Mouse (Mus musculus) lung, embryonic 14.5 days (tissue): Measurements from ENCODE around the gene Arih1. TPM values are rescaled to one million over a fixed set of nuclear protein-coding genes. Genes with fewer than 3 reads are reported as not detected.

ENCODE experiments used
- ATAC-seq: fragments of 200-750 bp; cut with Nextera tagmentation; 2 replicates; pipeline ENCODE4 v1.8.0; 2017; ENCODE audit warnings: mild to moderate bottlenecking, moderate TSS enrichment, moderate library complexity; ENCODE audit not compliant: insufficient read depth
- DNase-seq: peaks from one replicate; pipeline ENCODE4 v3.0.0-alpha.2; 2015
- H3K27ac ChIP-seq: fragments of 300-500 bp; sonication (generic); 2 replicates; pipeline ENCODE4 v1.5.1; 2014; ENCODE audit warnings: low read depth, mild to moderate bottlenecking, moderate library complexity
- H3K27me3 ChIP-seq: fragments of 300-500 bp; sonication (generic); 2 replicates; pipeline ENCODE4 v1.6.1; 2014; ENCODE audit warnings: low read length, control low read depth; ENCODE audit not compliant: insufficient read depth
- H3K36me3 ChIP-seq: fragments of 300-500 bp; sonication (generic); 2 replicates; pipeline ENCODE4 v1.6.1; 2014; ENCODE audit warnings: control low read depth; ENCODE audit not compliant: insufficient read depth
- H3K4me1 ChIP-seq: fragments of 300-500 bp; sonication (generic); 2 replicates; pipeline ENCODE4 v1.6.1; 2014; ENCODE audit warnings: antibody characterized with exemption, control low read depth; ENCODE audit not compliant: insufficient read depth
- H3K4me2 ChIP-seq: fragments of 300-500 bp; sonication (generic); 2 replicates; pipeline ENCODE4 v1.6.1; 2014; ENCODE audit warnings: mild to moderate bottlenecking
- H3K4me3 ChIP-seq: fragments of 300-500 bp; sonication (generic); 2 replicates; pipeline ENCODE4 v1.5.1; 2014; ENCODE audit warnings: low read depth, low read length
- H3K9ac ChIP-seq: fragments of 300-500 bp; sonication (generic); 2 replicates; pipeline ENCODE4 v1.6.1; 2014
- H3K9me3 ChIP-seq: fragments of 300-500 bp; sonication (generic); 2 replicates; pipeline ENCODE4 v1.6.1; 2016; ENCODE audit warnings: low read depth, low read length, control low read depth
- CTCF ChIP-seq: IDR thresholded peaks from 2 replicates; pipeline ENCODE4 v1.5.1; 2016; ENCODE audit warnings: antibody characterized with exemption, low read depth
- WGBS: fragments of 180-500 bp; shearing (Covaris S2); extraction: QIAGEN DNeasy Blood & Tissue Kit; methylation state at CpG from one replicate; pipeline ENCODE4 v1.1.7; 2014; 5-methylcytosine and 5-hydroxymethylcytosine counted together
- polyA plus RNA-seq: library from polyadenylated mRNA; unstranded; fragments of >200 nt; fragmentation: Nextera tagmentation; extraction: Ambion mirVana; gene quantifications from 2 replicates; pipeline ENCODE4 v1.2.1, GENCODE M21; 2014

Arih1 gene
- polyA plus RNA-seq, 1 experiment from 2014 or later, result 20.2 TPM

DNA sequence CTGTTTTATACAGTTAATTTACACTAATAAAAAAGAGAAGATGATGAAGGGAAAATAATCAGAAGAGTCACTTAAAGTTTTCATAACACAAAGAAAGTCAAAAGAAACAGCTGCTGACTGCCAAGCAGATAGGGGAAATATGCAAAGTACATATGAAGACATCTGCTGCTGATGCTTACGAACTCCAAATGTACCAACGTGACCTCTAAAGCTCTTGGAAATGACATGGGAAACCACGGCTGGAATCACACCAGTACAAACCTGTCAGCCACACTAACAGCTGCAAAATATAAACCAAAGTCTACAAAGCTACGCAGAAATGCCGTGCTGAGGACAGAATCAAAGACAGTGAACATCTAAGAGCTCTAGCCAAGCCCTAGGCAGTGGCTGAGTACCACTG lies 147.3 kb downstream of the Arih1 start:
- Histone ChIP-seq H3K4me3 (no peak overlapping the region), H3K4me2 (no peak overlapping the region), H3K27ac (no peak overlapping the region), H3K9ac (no peak overlapping the region), H3K9me3 (no peaks in the 10 kb centered on the region), H3K27me3 (no peaks in the 10 kb centered on the region), H3K36me3 (no peaks in the 10 kb centered on the region; the same call in 1 of the 2 replicates), H3K4me1 (no peaks in the 10 kb centered on the region)
- DNase-seq (peak; percentile 75), ATAC-seq (peak; percentile 69)
- WGBS, result 39% methylated on average over 5 of the region's 5 CpGs
- no peak for TF ChIP-seq CTCF

DNA sequence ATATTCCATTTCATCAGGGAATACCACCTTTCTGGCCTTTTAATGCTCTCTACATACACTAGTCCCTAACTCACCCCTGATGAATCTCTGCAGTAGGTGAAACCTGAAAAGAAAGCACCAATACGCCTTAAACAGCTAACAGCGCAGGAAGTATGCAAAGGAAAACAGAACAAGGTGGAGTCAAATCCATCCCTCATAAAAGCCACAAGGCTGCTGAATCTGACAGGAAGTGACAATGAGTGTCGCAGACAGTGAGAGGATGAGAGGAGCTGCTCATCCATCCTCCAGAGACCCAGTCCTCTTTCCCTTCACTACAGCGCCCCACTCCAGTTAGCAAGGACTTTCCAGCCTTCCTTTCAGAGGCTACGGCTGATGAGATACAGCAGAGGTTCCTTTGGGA lies 148.0 kb downstream of the Arih1 start:
- H3K4me1 ChIP-seq, result no peaks in the 10 kb centered on the region
- DNase-seq (no peak), ATAC-seq (no peak)
- no peak overlapping the region for H3K4me2 ChIP-seq
- no peak for TF ChIP-seq CTCF
- peak overlapping the region; percentile 2; the same call in 1 of the 2 replicates for H3K27ac ChIP-seq
- H3K9ac ChIP-seq, result no peak overlapping the region
- 55% methylated on average over 5 of the region's 5 CpGs for WGBS
- H3K9me3 ChIP-seq, result no peaks in the 10 kb centered on the region
- no peaks in the 10 kb centered on the region; the same call in 1 of the 2 replicates for H3K36me3 ChIP-seq
- H3K27me3 ChIP-seq, result no peaks in the 10 kb centered on the region
- no peak overlapping the region for H3K4me3 ChIP-seq

Other genes starting within 250 kb of the Arih1 start
- gene Adpgk, start 195.1 kb downstream of the Arih1 start, polyA plus RNA-seq, result 56.8 and 57.0 TPM in 2 replicates
- 10.5 and 12.3 TPM in 2 replicates for gene Bbs4, start 133.1 kb downstream of the Arih1 start, polyA plus RNA-seq
- 67.3 and 68.2 TPM in 2 replicates for gene Hexa, start 52.9 kb upstream of the Arih1 start, polyA plus RNA-seq
- gene Tmem202, start 53.2 kb upstream of the Arih1 start, polyA plus RNA-seq, result 0.18 TPM in 1 of 2 replicates, not detected in the other
- 0.41 and 0.45 TPM in 2 replicates for gene Celf6, start 91.3 kb upstream of the Arih1 start, polyA plus RNA-seq
- gene Parp6, start 130.7 kb upstream of the Arih1 start, polyA plus RNA-seq, result 20.7 and 22.0 TPM in 2 replicates
- 1,391 and 1,486 TPM in 2 replicates for gene Pkm, start 169.8 kb upstream of the Arih1 start, polyA plus RNA-seq
- 3.1 and 4.6 TPM in 2 replicates for gene Gramd2, start 193.5 kb upstream of the Arih1 start, polyA plus RNA-seq